Mouse (Mus musculus) layer of hippocampus, adult 6 months (tissue): ENCODE data around the gene Grin2a. TPM values are rescaled to one million over a fixed set of nuclear protein-coding genes. Genes with fewer than 3 reads are reported as not detected.

Source experiments
- long read RNA-seq, 2 experiments: library from polyadenylated mRNA; unstranded; transcript quantifications; one replicate each; pipeline ENCODE4 v2.0.0; 2019 to 2020
- polyA plus RNA-seq: library from polyadenylated mRNA; unstranded; fragments of <200 nt; fragmentation: Nextera tagmentation; gene quantifications from 2 replicates; pipeline ENCODE4 v1.2.3, GENCODE M21; 2021

Gene Grin2a
- 32.1 and 43.3 TPM in 2 replicates for polyA plus RNA-seq
- long read RNA-seq, experiment 1, partial matches to known transcripts, result 5 of 141 reads
- long read RNA-seq, experiment 1, other reads (novel, unspliced or antisense), result 134 of 141 reads
- long read RNA-seq, experiment 2, partial matches to known transcripts, result 26 of 159 reads
- long read RNA-seq, experiment 2, other reads (novel, unspliced or antisense), result 132 of 159 reads

DNA sequence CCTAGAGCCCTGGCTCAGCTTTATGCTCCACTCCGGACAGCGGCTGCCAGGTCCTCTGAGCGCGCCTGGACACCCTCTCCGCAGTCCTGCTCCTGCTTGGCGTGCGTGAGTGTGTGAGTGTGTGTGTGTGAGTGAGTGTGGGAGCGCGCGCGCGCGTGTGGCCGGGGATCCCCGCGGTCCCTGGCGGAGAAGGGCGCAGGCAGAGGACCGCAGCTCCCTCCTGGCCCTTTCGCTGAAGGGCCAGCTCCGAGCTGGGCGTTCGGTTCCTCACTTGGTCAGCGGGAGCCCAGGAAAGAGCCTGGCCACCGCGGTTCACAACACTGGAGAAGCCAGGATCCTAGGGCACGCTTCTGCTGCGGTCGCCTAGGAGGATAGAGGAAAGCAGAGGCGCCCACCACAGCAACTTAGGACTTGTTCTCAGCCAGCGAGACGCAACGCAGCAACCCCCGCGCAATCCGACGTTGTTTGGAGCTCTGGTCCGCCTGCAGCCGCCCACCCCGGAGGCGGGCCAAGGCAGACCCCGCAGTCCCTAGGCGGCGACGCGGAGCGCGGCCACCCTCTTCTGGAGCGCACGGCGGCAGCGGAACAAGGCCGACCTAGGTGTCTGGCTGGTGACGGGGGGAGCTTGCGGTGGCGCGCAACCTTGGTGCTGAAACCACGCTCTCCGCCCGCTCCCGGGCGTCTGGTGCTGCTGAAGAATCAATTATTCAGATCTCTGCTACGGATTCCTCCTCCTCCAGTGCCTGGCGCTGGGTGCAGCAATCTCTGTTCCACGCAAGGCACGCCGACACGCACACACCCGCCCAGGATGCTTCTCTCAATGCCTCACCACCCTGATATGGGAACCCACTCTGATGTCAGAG, at the start of gene Grin2a:
Gene Grin2a (minus strand): TSS at position 610 of the 863 bp plus-strand sequence.

Other genes starting within 250 kb of the Grin2a start
- gene Rpl39l, start 174.7 kb upstream of the Grin2a start, polyA plus RNA-seq, result 0.67 TPM in 1 of 2 replicates, not detected in the other
- gene Atf7ip2, start 197.2 kb upstream of the Grin2a start, polyA plus RNA-seq, result not detected in 2 replicates